Mouse (Mus musculus) ovary, adult 10 weeks (tissue): Measurements from ENCODE around the gene Ces2a. TPM values are rescaled to one million over a fixed set of nuclear protein-coding genes. Genes with fewer than 3 reads are reported as not detected.

Experiments
- polyA plus RNA-seq: library from polyadenylated mRNA; stranded (reverse); fragments of 350-450 nt; fragmentation: Illumina TruSeq; extraction: RNeasy Lipid Tissue Mini Kit (QIAGEN cat#74804); gene quantifications from one replicate; pipeline ENCODE4 v1.2.3, GENCODE M21; 2014

Ces2a gene
- not detected for polyA plus RNA-seq

GRCm38 (mm10) chr8:104733753-104734152, at the start of gene Ces2a:
Gene Ces2a (plus strand): TSS chr8:104734003.

Other genes with a start within 250 kb of the Ces2a start
- gene Terb1, start 224.1 kb upstream of the Ces2a start, polyA plus RNA-seq, result 3.6 TPM
- gene Nae1, start 199.4 kb upstream of the Ces2a start, polyA plus RNA-seq, result 383 TPM
- gene Car7, start 199.3 kb upstream of the Ces2a start, polyA plus RNA-seq, result 0.26 TPM
- gene Pdp2, start 142.6 kb upstream of the Ces2a start, polyA plus RNA-seq, result 14.8 TPM
- not detected for gene Cdh16, start 109.6 kb upstream of the Ces2a start, polyA plus RNA-seq
- not detected for gene Rrad, start 102.7 kb upstream of the Ces2a start, polyA plus RNA-seq
- 0.83 TPM for gene Ciao2b, start 92.0 kb upstream of the Ces2a start, polyA plus RNA-seq
- 0.17 TPM for gene Ces2b, start 97.6 kb downstream of the Ces2a start, polyA plus RNA-seq
- gene Ces2c, start 113.1 kb downstream of the Ces2a start, polyA plus RNA-seq, result not detected
- gene Ces2e, start 192.3 kb downstream of the Ces2a start, polyA plus RNA-seq, result 4.4 TPM
- not detected for gene Ces2f, start 213.4 kb downstream of the Ces2a start, polyA plus RNA-seq
- gene Ces2g, start 227.7 kb downstream of the Ces2a start, polyA plus RNA-seq, result 46.3 TPM